Mouse (Mus musculus): ENCODE results near the gene Gm17617. TPM values are rescaled to one million over a fixed set of nuclear protein-coding genes. Genes with fewer than 3 reads are reported as not detected.
A peak's percentile ranks its signal among the peaks of the same experiment; 100 is the strongest.

Gene Gm17617
- polyA plus RNA-seq, 1 experiment from 2014 or later, result not detected

- peak overlapping the region; percentile 24; the same call in 1 of the 2 replicates for H3K27ac ChIP-seq
- H3K4me2 ChIP-seq, result no peak overlapping the region
- no peaks in the 10 kb centered on the region for H3K36me3 ChIP-seq
- no peak for ATAC-seq (replicated peaks; ENCODE audit: insufficient number of reproducible peaks, insufficient read depth, low FRiP score, low read depth)
- H3K27me3 ChIP-seq, result no peaks in the 10 kb centered on the region
- 86% methylated on average over 5 of the region's 5 CpGs for WGBS
- H3K4me1 ChIP-seq (replicated peaks), result peaks cover 16% of the 10 kb centered on the region
- no peak overlapping the region for H3K4me3 ChIP-seq
- H3K9me3 ChIP-seq (replicated peaks), result no peaks in the 10 kb centered on the region
- no peak overlapping the region for H3K9ac ChIP-seq
Measured at GRCm38 (mm10) chr13:55168255-55168654, 34.9 kb upstream of the Gm17617 start.

GRCm38 (mm10) chr13:55167798-55168197, 34.5 kb upstream of the Gm17617 start:
- no peak for ATAC-seq (replicated peaks; ENCODE audit: insufficient number of reproducible peaks, insufficient read depth, low FRiP score, low read depth)
- Histone ChIP-seq H3K9me3 (replicated peaks) (no peaks in the 10 kb centered on the region), H3K4me1 (replicated peaks) (peaks cover 16% of the 10 kb centered on the region), H3K27ac (no peak overlapping the region), H3K9ac (no peak overlapping the region), H3K4me2 (no peak overlapping the region), H3K27me3 (no peaks in the 10 kb centered on the region), H3K4me3 (no peak overlapping the region), H3K36me3 (no peaks in the 10 kb centered on the region)
- WGBS, result 77% methylated on average over 11 of the region's 11 CpGs

GRCm38 (mm10) chr13:55166806-55167725, 33.7 kb upstream of the Gm17617 start:
- Histone ChIP-seq H3K27ac (no peak overlapping the region), H3K9me3 (replicated peaks) (no peaks in the 10 kb centered on the region), H3K27me3 (no peaks in the 10 kb centered on the region), H3K36me3 (no peaks in the 10 kb centered on the region), H3K4me3 (no peak overlapping the region), H3K4me1 (replicated peaks) (peaks cover 12% of the 10 kb centered on the region), H3K9ac (no peak overlapping the region), H3K4me2 (no peak overlapping the region)
- no peak for ATAC-seq (replicated peaks; ENCODE audit: insufficient number of reproducible peaks, insufficient read depth, low FRiP score, low read depth)
- 85% methylated on average over 32 of the region's 32 CpGs for WGBS

- H3K4me1 ChIP-seq (replicated peaks), result peaks cover under 1% of the 10 kb centered on the region; the same call in 1 of the 2 replicates
- H3K36me3 ChIP-seq, result no peaks in the 10 kb centered on the region
- no peaks in the 10 kb centered on the region for H3K9me3 ChIP-seq (replicated peaks)
- no peak for ATAC-seq (replicated peaks; ENCODE audit: insufficient number of reproducible peaks, insufficient read depth, low FRiP score, low read depth)
- WGBS, result 87% methylated on average over 16 of the region's 16 CpGs
- no peak overlapping the region for H3K4me2 ChIP-seq
- H3K27ac ChIP-seq, result no peak overlapping the region
- H3K27me3 ChIP-seq, result no peaks in the 10 kb centered on the region
- no peak overlapping the region for H3K4me3 ChIP-seq
- H3K9ac ChIP-seq, result no peak overlapping the region
Measured at GRCm38 (mm10) chr13:55165831-55166339, 32.5 kb upstream of the Gm17617 start.

GRCm38 (mm10) chr13:55163553-55163952, 30.2 kb upstream of the Gm17617 start:
- no peaks in the 10 kb centered on the region for H3K4me1 ChIP-seq (replicated peaks)
- WGBS, result 54% methylated on average over 5 of the region's 5 CpGs
- no peaks in the 10 kb centered on the region for H3K9me3 ChIP-seq (replicated peaks)
- no peak for ATAC-seq (replicated peaks; ENCODE audit: insufficient number of reproducible peaks, insufficient read depth, low FRiP score, low read depth)
- no peaks in the 10 kb centered on the region for H3K36me3 ChIP-seq
- no peak overlapping the region for H3K4me3 ChIP-seq
- no peak overlapping the region for H3K4me2 ChIP-seq
- no peaks in the 10 kb centered on the region for H3K27me3 ChIP-seq
- no peak overlapping the region for H3K27ac ChIP-seq
- H3K9ac ChIP-seq, result no peak overlapping the region

GRCm38 (mm10) chr13:55162365-55162764, 29.0 kb upstream of the Gm17617 start:
- H3K4me2 ChIP-seq, result no peak overlapping the region
- no peak overlapping the region for H3K27ac ChIP-seq
- whole genome bisulfite sequencing, result 50% methylated on average over 7 of the region's 7 CpGs
- no peak overlapping the region for H3K4me3 ChIP-seq
- H3K36me3 ChIP-seq, result no peaks in the 10 kb centered on the region
- ATAC-seq (replicated peaks; ENCODE audit: insufficient number of reproducible peaks, insufficient read depth, low FRiP score, low read depth), result no peak
- no peak overlapping the region for H3K9ac ChIP-seq
- no peaks in the 10 kb centered on the region for H3K4me1 ChIP-seq (replicated peaks)
- no peaks in the 10 kb centered on the region for H3K9me3 ChIP-seq (replicated peaks)
- H3K27me3 ChIP-seq, result no peaks in the 10 kb centered on the region

- H3K9ac ChIP-seq, result no peak overlapping the region
- H3K4me1 ChIP-seq (replicated peaks), result peaks cover 9% of the 10 kb centered on the region
- H3K27me3 ChIP-seq, result peaks cover 45% of the 10 kb centered on the region
- no peak overlapping the region for H3K4me2 ChIP-seq
- H3K27ac ChIP-seq, result no peak overlapping the region
- WGBS, result 81% methylated on average over 5 of the region's 5 CpGs
- no peak for ATAC-seq (replicated peaks; ENCODE audit: insufficient number of reproducible peaks, insufficient read depth, low FRiP score, low read depth)
- no peaks in the 10 kb centered on the region for H3K36me3 ChIP-seq
- no peak overlapping the region for H3K4me3 ChIP-seq
- no peaks in the 10 kb centered on the region for H3K9me3 ChIP-seq (replicated peaks)
Measured at GRCm38 (mm10) chr13:55153951-55154350, 20.6 kb upstream of the Gm17617 start.

- Histone ChIP-seq H3K4me2 (peak within 1 kb of the TSS; percentile 96), H3K9me3 (replicated peaks) (no peaks in the 10 kb centered on the region), H3K27me3 (peaks cover 45% of the 10 kb centered on the region), H3K27ac (no peak within 1 kb of the TSS), H3K4me3 (peak within 1 kb of the TSS; percentile 60), H3K9ac (peak within 1 kb of the TSS; percentile 51), H3K4me1 (replicated peaks) (peaks cover 9% of the 10 kb centered on the region), H3K36me3 (no peaks in the 10 kb centered on the region)
- 2% methylated on average over 67 of the region's 68 CpGs for WGBS
- ATAC-seq (replicated peaks; ENCODE audit: insufficient number of reproducible peaks, insufficient read depth, low FRiP score, low read depth), result peak; percentile 51; the same call in 1 of the 2 replicates
Measured at GRCm38 (mm10) chr13:55152621-55153415, 19.5 kb upstream of the Gm17617 start, which contains the start of gene Fgfr4. TSS of gene Fgfr4 (plus strand) at chr13:55152640.

GRCm38 (mm10) chr13:55140271-55140670, 6.9 kb upstream of the Gm17617 start:
- Histone ChIP-seq H3K9me3 (replicated peaks) (no peaks in the 10 kb centered on the region), H3K4me1 (replicated peaks) (peaks cover under 1% of the 10 kb centered on the region), H3K9ac (no peak overlapping the region), H3K4me2 (no peak overlapping the region), H3K4me3 (no peak overlapping the region), H3K27me3 (no peaks in the 10 kb centered on the region), H3K36me3 (no peaks in the 10 kb centered on the region), H3K27ac (no peak overlapping the region)
- 54% methylated on average over 2 of the region's 2 CpGs for WGBS
- ATAC-seq (replicated peaks; ENCODE audit: insufficient number of reproducible peaks, insufficient read depth, low FRiP score, low read depth), result no peak

- 5% methylated on average over 5 of the region's 5 CpGs for WGBS
- no peaks in the 10 kb centered on the region for H3K9me3 ChIP-seq (replicated peaks)
- peaks cover 5% of the 10 kb centered on the region for H3K4me1 ChIP-seq (replicated peaks)
- peaks cover 27% of the 10 kb centered on the region for H3K36me3 ChIP-seq
- no peak overlapping the region for H3K4me3 ChIP-seq
- H3K27me3 ChIP-seq, result no peaks in the 10 kb centered on the region
- H3K9ac ChIP-seq, result no peak overlapping the region
- ATAC-seq (replicated peaks; ENCODE audit: insufficient number of reproducible peaks, insufficient read depth, low FRiP score, low read depth), result 0 out of 2 replicates have a peak, but pooled peaks have one; percentile 39
- H3K4me2 ChIP-seq, result no peak overlapping the region
- H3K27ac ChIP-seq, result peak overlapping the region; percentile 4; the same call in 1 of the 2 replicates
Measured at GRCm38 (mm10) chr13:55135382-55135781, 2.0 kb upstream of the Gm17617 start.

GRCm38 (mm10) chr13:55124903-55125302, 8.4 kb downstream of the Gm17617 start:
- no peak overlapping the region for H3K4me3 ChIP-seq
- H3K4me2 ChIP-seq, result no peak overlapping the region
- H3K4me1 ChIP-seq (replicated peaks), result no peaks in the 10 kb centered on the region
- no peak for ATAC-seq (replicated peaks; ENCODE audit: insufficient number of reproducible peaks, insufficient read depth, low FRiP score, low read depth)
- no peak overlapping the region for H3K27ac ChIP-seq
- H3K36me3 ChIP-seq, result peaks cover 69% of the 10 kb centered on the region
- no peak overlapping the region for H3K9ac ChIP-seq
- WGBS, result 84% methylated on average over 6 of the region's 6 CpGs
- no peaks in the 10 kb centered on the region for H3K9me3 ChIP-seq (replicated peaks)
- no peaks in the 10 kb centered on the region for H3K27me3 ChIP-seq
